Mouse (Mus musculus) bone marrow macrophage, adult 2 months (primary cell): ENCODE measurements around the gene Tmem181a.
"Not testable (repeated sequence)": the region's sequence is repeated elsewhere in the genome, so short reads cannot be mapped to it uniquely, and the experiment has no call there.

Experiments
- CTCF ChIP-seq: IDR thresholded peaks from 2 replicates; pipeline ENCODE4 v1.5.1; 2012; ENCODE audit warnings: low read depth, mild to moderate bottlenecking, low read length, moderate library complexity
- POLR2A ChIP-seq: IDR thresholded peaks from 2 replicates; pipeline ENCODE4 v1.6.1; 2012; ENCODE audit warnings: mild to moderate bottlenecking, low read depth, low read length, borderline replicate concordance

- not testable (repeated sequence) for TF ChIP-seq CTCF, POLR2A
Measured at GRCm38 (mm10) chr17:6283137-6283536, 26.5 kb downstream of the Tmem181a start.
